Mouse (Mus musculus) left cerebral cortex, postnatal 10 days (tissue): ENCODE data around the gene Tbcb. TPM values are rescaled to one million over a fixed set of nuclear protein-coding genes. Genes with fewer than 3 reads are reported as not detected.
A peak's percentile ranks its signal among the peaks of the same experiment; 100 is the strongest.
"Not testable (repeated sequence)": the region's sequence is repeated elsewhere in the genome, so short reads cannot be mapped to it uniquely, and the experiment has no call there.

Source experiments
- DNase-seq, 2 experiments: peaks; one replicate each; pipeline ENCODE4 v3.0.0; 2021 to 2022; ENCODE audit warnings: low spot score in 2 of 2, mixed read lengths in 1 of 2; ENCODE audit errors: extremely low spot score in 1 of 2
- intact Hi-C: fragments of 180-260 bp; cut with DNase I; formaldehyde crosslinking; loops from one replicate; pipeline ENCODE4 v1.15.1; 2025
- total RNA-seq, 2 experiments: library from RNA; stranded (reverse); gene quantifications; 2 replicates each; pipeline ENCODE4 v1.2.3; 2021

Gene Tbcb
- total RNA-seq, 2 experiments from 2014 or later, result 176 to 206 TPM

DNA sequence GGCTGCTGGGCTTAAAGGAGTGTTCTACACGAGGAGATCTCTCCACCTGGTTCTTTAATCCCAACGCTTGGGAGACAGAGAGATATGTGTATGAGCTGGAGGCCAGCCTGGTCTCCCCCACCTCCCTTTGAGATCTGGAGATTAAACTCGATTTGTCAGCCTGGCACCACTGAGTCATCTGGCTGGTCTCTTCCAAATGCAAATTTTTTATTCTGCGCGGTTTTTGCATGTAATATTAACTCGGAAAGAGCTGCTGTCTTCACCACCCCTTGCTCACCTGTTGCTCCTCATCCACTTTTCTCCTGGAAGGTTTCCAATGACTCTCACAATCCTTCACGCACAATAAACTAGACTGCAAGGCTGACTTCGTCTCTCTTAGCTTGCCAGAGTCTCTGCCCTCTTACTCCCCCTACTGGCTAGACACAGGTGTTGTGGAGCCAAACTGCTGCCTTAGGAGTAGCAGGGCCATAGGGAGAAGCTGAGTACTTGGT is 33.5 kb downstream of the Tbcb start, which contains the start of gene Capns1:
Gene Capns1, minus strand, starts transcription at position 331 of the 491 bp plus-strand sequence.
- peak; percentile 43 to 57 for DNase-seq
- intact Hi-C loops, result no loop called here

DNA sequence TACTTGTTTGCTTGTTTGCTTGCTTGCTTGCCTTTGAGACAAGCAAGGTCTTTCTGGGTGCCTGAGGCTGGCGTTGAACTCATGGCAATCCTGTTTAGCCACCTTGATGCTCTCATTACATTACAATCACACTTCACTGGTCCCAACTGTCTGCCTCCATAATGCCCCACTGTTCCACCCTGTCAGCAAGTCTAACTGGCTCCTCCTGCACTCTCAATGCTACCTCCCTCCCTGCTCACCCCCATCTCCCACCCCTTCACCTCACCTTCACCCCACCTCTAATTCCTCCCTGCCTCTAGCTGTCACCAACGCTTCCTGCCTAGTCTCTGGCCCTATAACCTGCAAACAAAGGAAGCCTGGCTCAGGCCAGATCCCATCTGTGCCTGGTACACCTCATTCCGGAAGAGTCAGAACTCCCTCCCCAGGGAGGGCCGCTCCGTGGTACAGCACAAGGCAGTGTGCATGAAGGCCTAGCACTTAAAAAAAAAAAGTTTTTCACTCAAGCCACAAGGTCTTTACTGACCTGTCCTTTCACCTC is 34.4 kb downstream of the Tbcb start:
- intact Hi-C loops, result no loop called here
- DNase-seq, result no peak

DNA sequence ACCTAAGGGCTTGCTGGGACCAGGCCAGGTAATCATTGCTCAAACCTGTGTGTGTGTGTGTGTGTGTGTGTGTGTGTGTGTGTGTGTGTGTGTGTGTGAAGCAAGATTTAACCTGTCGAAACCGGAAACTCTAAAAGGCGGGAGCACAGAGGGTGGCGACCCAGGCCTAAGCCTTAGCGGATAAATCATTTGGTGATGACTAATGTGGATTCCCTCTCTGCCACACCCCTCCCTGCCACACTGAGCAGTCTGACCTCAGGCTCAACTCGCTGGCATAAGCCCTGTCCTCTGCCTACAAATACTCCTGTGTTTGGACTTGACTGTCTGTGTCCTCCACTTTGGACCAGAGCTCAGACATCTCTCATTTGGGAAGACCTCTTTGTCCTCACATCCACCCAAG is 35.9 kb downstream of the Tbcb start:
- intact Hi-C loops, result no loop called here
- DNase-seq, result no peak

DNA sequence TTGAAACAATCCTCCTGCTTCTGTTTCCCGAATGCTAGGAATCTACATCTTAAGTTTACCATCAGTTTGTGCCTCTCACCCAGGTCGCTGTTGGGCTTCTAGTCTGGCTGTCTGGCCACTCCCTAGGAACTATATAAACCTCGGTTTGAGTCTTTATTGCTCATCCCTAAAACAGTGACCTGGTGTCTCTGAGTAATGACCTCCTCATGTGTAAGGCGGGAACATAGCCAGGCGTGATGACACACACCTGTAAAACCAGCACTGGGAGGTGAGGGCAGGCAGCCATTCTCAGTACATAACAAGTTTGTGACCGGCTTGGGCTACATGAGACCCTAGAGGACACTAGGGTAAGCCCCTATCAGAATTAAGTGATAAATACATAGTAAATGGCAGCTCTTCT is 36.6 kb downstream of the Tbcb start:
- DNase-seq, result no peak
- intact Hi-C loops, result no loop called here

DNA sequence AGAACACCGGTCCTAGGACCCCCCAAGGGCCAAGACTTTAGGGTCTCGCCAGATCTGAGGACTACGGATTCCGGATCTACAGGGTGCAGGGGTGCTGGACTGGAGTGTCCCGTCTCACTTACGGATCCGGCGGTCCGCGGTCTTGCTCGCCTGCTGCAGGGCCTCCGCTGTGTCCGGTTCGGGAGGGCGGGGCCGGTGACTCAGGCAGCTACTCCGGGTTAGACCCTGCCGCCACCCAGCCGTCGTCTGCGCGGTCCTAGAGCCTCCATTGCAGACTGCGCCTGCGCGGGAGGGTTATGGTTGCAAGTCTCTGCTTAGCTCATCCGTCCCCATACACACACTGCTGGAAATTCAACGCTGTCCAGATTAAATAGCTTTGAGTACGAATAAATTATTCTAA is 37.2 kb downstream of the Tbcb start:
- DNase-seq, result peak; percentile 91 to 98
- intact Hi-C loops, result no loop called here

- DNase-seq, result peak in 1 of 2 experiments; percentile 72
- intact Hi-C loops, result no loop called here
Observed at GRCm38 (mm10) chr7:30194101-30194831, 37.8 kb downstream of the Tbcb start.

GRCm38 (mm10) chr7:30193581-30194100 is 38.4 kb downstream of the Tbcb start:
- intact Hi-C loops, result no loop called here
- DNase-seq, result peak; percentile 48 to 83

DNA sequence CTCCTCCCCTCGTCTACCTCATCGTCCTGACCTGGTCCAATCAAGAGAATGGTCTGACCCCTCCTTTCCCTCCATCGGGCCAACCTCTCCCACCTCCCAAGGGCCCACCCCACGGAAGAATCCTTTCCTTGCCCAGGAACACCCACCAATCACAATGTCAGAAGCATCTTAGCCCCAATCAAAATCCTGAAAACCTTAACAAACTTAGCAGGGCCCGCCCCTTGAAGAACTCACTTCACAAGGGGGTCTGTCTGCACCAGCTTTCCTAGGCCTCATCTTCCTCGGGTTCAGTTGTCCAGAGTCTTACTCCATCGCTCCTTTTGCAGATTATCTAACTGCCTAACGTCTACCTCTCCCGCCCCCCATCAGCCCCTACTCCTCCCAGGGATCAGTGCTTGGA is 39.1 kb downstream of the Tbcb start:
- intact Hi-C loops, result no loop called here
- DNase-seq, result peak in 1 of 2 experiments; percentile 36

DNA sequence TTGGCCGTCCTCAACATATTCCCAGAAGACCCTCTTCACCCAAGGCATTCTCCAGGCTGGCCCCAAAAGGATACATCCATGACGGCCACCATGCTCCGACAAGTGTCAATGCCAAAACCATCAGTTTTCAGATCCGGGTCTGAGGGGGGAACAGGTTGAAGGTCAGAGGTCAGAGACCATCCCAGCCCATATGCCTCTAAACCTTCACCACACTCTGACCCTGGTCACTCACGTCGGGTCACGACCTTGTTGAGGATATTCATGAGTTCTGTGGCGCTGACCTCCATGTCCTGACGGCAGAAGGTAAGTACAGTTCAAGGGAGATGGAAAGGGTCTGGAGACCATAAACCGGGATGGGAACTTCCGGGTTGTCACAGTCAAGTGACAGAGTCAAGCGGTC is 40.0 kb downstream of the Tbcb start:
- DNase-seq, result no peak
- intact Hi-C loops, result no loop called here

DNA sequence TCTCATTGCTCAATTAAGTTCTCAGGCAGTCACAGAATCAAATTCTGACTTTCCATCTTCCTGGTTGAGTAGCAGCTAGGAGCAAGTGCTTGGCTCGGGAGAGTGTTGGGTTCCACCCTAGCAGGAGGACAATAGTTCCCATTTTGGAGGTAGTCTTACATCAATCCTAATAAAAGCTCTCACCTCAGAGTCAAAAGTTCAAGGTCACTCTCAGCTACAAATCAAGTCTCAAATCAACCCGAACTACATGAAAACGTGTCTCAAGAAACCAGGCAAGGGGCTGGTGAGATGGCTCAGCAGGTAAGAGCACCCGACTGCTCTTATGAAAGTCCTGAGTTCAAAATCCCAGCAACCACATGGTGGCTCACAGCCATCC is 43.0 kb downstream of the Tbcb start:
- intact Hi-C loops, result no loop called here
- no peak for DNase-seq

- DNase-seq, result no peak
- intact Hi-C loops, result no loop called here
Observed at GRCm38 (mm10) chr7:30188344-30189115, 43.5 kb downstream of the Tbcb start.

GRCm38 (mm10) chr7:30184641-30185348 is 47.3 kb downstream of the Tbcb start:
- intact Hi-C loops, result loop anchor here (5.0 kb wide), 1 partner anchor 33 kb away; no protein-coding TSS in a partner anchor
- DNase-seq, result no peak

DNA sequence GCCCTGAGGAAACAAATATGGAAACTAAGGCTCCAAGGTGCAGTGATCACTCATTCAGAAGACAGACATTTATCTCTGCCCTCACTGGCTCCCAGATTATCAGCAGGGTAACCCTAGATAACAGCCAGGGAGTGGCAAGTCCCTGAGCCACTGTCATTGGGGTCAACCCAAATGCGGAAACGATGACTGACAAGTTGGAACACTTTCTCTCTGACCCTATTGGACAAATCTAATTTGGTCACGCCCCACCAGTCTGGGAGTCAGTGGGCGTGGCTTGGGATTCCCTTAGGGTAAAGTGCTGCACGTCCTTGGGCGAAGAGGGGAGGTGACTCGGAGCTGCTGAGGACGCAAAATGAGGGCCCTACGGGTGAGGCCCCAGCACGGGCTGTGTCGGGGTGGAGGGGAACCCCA is 48.2 kb downstream of the Tbcb start, which contains the start of gene Cox7a1:
Gene Cox7a1, plus strand, starts transcription at position 266 of the 411 bp plus-strand sequence.
- intact Hi-C loops, result loop anchor here (5.0 kb wide), 1 partner anchor 33 kb away; no protein-coding TSS in a partner anchor
- DNase-seq, result peak; percentile 53 to 89

DNA sequence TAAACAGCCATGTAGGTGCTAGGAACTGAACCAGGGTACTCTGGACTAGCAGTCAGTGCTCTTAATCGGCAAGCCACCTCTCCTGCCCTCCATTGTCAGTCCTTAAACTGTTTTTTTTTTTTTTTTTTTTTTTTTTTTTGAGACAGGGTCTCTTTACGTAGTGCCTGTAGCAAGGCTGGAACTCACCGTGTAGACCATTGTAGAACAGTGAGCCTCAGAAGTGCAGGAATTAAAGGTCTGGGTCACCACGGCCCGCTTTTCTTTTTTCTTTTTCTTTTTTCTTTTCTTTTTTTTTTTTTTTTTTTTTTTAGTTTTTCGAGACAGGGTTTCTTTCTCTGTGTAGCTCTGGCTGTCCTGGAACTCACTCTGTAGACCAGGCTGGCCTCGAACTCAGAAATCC is 48.9 kb downstream of the Tbcb start:
- intact Hi-C loops, result loop anchor here (5.0 kb wide), 1 partner anchor 34 kb away; no protein-coding TSS in a partner anchor
- DNase-seq, result not testable (repeated sequence)

DNA sequence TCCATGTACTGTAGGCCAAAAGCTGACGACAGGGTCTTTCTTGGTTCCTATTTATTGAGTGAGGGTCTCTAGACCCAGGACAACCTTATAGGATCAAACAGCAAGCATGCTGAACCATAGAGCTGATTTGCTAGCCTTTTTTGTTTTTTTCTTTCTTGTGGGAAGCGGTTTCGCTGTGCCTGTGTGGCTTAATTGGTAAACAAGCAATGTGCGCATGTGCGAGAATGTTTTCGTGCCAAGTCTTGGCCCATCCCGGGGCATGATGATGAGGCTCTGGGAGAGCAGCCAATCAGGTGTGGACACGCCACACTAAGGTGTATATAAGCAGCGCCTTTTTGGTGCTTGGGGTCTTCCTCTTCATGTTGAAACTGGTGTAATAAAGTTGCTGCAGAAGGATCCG is 50.1 kb downstream of the Tbcb start:
- intact Hi-C loops, result loop anchor here (5.0 kb wide), 1 partner anchor 35 kb away; no protein-coding TSS in a partner anchor
- DNase-seq, result not testable (repeated sequence)

- intact Hi-C loops, result loop anchor here (5.0 kb wide), 1 partner anchor 36 kb away; no protein-coding TSS in a partner anchor
- peak; percentile 69 to 76 for DNase-seq
Observed at GRCm38 (mm10) chr7:30181308-30181707, 50.8 kb downstream of the Tbcb start.

DNA sequence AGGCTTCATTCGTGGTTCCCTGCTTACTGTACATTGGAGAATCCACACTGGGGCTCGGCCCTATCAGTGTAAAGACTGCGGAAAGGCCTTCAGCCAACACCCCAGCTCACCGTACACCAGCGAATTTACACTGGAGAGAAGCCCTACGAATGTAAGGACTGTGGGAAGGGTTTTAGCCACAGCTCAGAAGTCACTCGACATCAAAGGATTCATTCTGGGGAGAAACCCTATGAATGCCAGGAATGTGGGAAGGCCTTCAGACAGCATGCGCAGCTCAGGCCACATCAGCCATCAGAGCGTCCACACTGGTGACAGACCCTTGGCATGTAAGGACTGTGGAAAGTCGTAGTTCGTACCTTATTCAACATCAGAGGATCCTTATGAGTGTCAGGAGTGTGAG is 53.8 kb downstream of the Tbcb start:
- DNase-seq, result no peak
- intact Hi-C loops, result no loop called here

DNA sequence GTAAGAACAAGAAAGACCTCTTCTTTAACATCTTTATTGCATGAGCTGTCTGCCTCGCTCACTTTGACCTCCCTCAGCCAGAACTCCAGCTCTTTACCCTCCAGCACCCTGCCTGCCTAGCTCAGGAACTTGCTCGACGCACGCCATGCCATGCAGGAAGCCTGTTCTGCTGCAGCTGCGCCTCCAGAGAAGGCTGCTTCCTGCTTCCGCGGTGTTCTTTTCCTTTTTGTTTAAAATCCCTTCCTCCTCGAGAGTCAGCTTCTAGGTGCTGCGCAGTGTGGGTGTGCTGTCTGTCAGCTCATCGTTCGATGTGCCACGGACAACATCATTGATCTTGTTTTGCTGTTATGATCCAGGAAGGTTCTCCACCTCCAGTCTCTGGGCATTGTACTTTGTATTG is 55.6 kb downstream of the Tbcb start:
- DNase-seq, result no peak
- intact Hi-C loops, result no loop called here
